Mouse (Mus musculus): ENCODE data around the gene Styx. TPM values are rescaled to one million over a fixed set of nuclear protein-coding genes. Genes with fewer than 3 reads are reported as not detected.
"Not testable (repeated sequence)": the region's sequence is repeated elsewhere in the genome, so short reads cannot be mapped to it uniquely, and the experiment has no call there.

The Styx gene
- total RNA-seq, 2 experiments from 2014 or later = 19.7 to 44.6 TPM

DNA sequence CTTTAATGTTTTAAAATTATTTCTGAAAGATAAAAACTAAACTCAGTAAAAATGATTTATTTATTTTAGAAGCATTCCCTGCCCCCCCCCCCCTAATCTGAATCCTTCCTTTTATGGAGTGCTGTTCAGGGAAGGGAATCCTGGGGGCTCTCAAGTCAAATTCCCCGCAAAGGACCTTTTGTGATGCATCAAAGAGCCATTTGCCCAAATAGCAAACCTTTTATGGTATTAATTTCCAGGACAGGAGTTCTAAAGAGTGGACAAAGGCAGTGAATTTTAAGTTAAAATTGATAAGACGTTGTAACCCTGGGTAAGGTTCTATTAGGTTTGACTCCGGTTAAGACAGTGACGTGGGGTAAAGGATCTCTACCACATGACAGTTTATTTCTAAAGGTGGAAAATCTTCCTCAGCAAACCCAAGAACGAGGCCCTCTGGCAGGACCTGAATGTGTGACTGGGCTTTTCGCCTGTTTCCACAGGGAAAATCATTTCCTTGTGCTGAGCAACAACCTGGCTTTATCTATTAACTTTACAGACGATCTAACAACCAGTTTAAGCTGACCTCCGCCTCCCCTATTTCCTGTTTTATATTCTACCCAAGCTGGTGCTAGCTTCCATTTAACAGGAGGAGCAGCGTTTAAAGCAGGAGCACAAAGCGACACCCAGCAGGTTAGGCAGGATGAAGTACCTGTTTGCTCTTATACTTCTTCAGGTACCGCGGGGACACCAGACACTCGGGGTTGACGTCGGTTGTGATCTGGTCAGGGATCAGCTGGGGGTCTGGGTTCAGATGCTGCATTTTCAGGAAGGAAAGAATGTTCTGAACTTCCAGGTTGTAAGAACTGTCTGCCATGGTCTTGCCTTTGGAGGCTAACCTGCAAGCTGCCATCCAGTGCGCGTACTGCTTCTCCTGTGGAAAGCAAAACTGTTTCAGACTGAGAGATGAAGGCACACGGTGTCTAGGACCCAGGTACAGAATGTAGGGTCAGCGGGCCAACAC is 113.4 kb downstream of the Styx start:
- no peak for ATAC-seq (replicated peaks; ENCODE audit: poor library complexity)

DNA sequence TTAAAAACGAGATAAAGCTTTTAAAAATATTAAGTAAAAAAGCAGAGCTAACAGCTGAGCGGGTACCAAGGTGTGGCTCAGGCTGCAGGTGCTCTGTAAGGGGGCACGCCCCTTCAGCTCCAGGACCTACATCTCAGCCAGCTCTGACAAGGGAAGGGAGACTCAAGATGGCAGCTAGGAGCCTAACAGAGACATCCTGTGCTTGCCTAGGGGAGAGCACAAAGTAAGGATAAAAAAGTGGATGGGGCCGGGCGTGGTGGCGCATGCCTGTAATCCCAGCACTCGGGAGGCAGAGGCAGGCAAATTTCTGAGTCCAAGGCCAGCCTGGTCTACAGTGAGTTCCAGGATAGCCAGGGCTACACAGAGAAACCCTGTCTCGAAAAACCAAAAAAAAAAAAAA is 115.5 kb downstream of the Styx start:
- not testable (repeated sequence) for ATAC-seq (replicated peaks; ENCODE audit: poor library complexity)

GRCm38 (mm10) chr14:45469446-45469845 is 118.6 kb downstream of the Styx start:
- 0 out of 2 replicates have a peak, but pooled peaks have one; percentile 31 for ATAC-seq (replicated peaks; ENCODE audit: poor library complexity)

Other genes starting within 250 kb of the Styx start
- 1.5 and 2.2 TPM in 2 replicates for gene Gpr137c, start 131.4 kb upstream of the Styx start, total RNA-seq (2015)
- gene Gpr137c, start 131.4 kb upstream of the Styx start, total RNA-seq (2017) = 1.7 and 2.3 TPM in 2 replicates
- 8.1 and 11.1 TPM in 2 replicates for gene Txndc16, start 130.8 kb upstream of the Styx start, total RNA-seq (2015)
- gene Txndc16, start 130.8 kb upstream of the Styx start, total RNA-seq (2017) = 11.2 and 14.2 TPM in 2 replicates
- 137 and 148 TPM in 2 replicates for gene Ero1l, start 32.3 kb upstream of the Styx start, total RNA-seq (2015)
- 72.8 and 86.0 TPM in 2 replicates for gene Ero1l, start 32.3 kb upstream of the Styx start, total RNA-seq (2017)
- gene Psmc6, start 21.3 kb upstream of the Styx start, total RNA-seq (2015) = 158 and 168 TPM in 2 replicates
- gene Psmc6, start 21.3 kb upstream of the Styx start, total RNA-seq (2017) = 186 and 238 TPM in 2 replicates
- 49.7 and 54.0 TPM in 2 replicates for gene Gnpnat1, start 53.8 kb downstream of the Styx start, total RNA-seq (2015)
- 22.7 and 34.2 TPM in 2 replicates for gene Gnpnat1, start 53.8 kb downstream of the Styx start, total RNA-seq (2017)
- gene Fermt2, start 179.0 kb downstream of the Styx start, total RNA-seq (2015) = not detected in 2 replicates
- gene Fermt2, start 179.0 kb downstream of the Styx start, total RNA-seq (2017) = not detected in 2 replicates

All from megakaryocyte progenitor cell, adult 5-6 weeks (primary cell).